Mouse (Mus musculus): ENCODE measurements around the gene Olfr352.

DNA sequence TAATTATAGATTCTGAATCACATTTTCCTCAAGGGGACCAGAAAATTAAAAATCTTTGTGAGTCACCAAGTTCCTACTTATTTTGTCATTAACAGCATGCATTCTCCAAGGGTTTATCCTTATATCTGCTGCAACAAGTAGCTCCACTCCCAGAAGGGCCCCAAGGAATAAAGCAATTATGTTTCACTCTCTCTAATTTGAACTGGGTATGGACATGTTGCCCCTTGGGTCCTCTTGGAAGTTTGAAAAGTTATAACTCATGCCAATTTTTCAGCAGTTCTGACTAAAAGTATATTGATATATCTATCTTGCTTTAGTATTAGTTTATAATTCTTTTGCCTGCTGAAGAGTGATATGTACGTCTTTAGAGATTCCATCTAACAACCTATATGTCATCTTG lies at the start of gene Olfr352:
- no peak for TF ChIP-seq CTCF (IDR thresholded peaks at IDR 0.05; ENCODE audit: insufficient read depth, low read length)
- no peak for TF ChIP-seq POLR2A (IDR thresholded peaks at IDR 0.05; ENCODE audit: borderline replicate concordance, extremely low read depth, low read depth, low read length)

Data from lung, adult 2 months (tissue).